Mouse (Mus musculus) midbrain, embryonic 15.5 days (tissue): ENCODE measurements at regions not wholly inside any gene's neighbourhood (a gene's known extent, or its start where the extent isn't known, plus 50 kb on each side); places are given as distances from the start of the nearest gene placed in this dataset.

Source experiments
- ATAC-seq: fragments of 200-750 bp; cut with Nextera tagmentation; replicated peaks from 2 replicates; pipeline ENCODE4 v1.8.0; 2017; ENCODE audit warnings: moderate TSS enrichment
- H3K27ac ChIP-seq: fragments of 300-500 bp; sonication (generic); 2 replicates; pipeline ENCODE4 v1.5.1; 2015; ENCODE audit warnings: mild to moderate bottlenecking, inconsistent platforms
- H3K27me3 ChIP-seq: fragments of 300-500 bp; sonication (generic); replicated peaks from 2 replicates; pipeline ENCODE4 v1.6.1; 2015; ENCODE audit warnings: inconsistent platforms
- H3K36me3 ChIP-seq: fragments of 300-500 bp; sonication (generic); replicated peaks from 2 replicates; pipeline ENCODE4 v1.6.1; 2015; ENCODE audit warnings: inconsistent platforms
- H3K4me1 ChIP-seq: fragments of 300-500 bp; sonication (generic); 2 replicates; pipeline ENCODE4 v1.6.1; 2015; ENCODE audit warnings: inconsistent platforms
- H3K4me2 ChIP-seq: fragments of 300-500 bp; sonication (generic); 2 replicates; pipeline ENCODE4 v1.6.1; 2015; ENCODE audit warnings: inconsistent platforms, mild to moderate bottlenecking, moderate library complexity
- H3K4me3 ChIP-seq: fragments of 300-500 bp; sonication (generic); 2 replicates; pipeline ENCODE4 v1.5.1; 2015; ENCODE audit warnings: mild to moderate bottlenecking, inconsistent platforms
- H3K9ac ChIP-seq: fragments of 300-500 bp; sonication (generic); 2 replicates; pipeline ENCODE4 v1.6.1; 2015; ENCODE audit warnings: mild to moderate bottlenecking, inconsistent platforms
- H3K9me3 ChIP-seq: fragments of 300-500 bp; sonication (generic); 2 replicates; pipeline ENCODE4 v1.6.1; 2016; ENCODE audit warnings: inconsistent platforms
- WGBS: fragments of 180-500 bp; shearing (Covaris S2); methylation state at CpG from one replicate; pipeline ENCODE4 v1.1.7; 2015; ENCODE audit warnings: mixed read lengths; 5-methylcytosine and 5-hydroxymethylcytosine counted together

DNA sequence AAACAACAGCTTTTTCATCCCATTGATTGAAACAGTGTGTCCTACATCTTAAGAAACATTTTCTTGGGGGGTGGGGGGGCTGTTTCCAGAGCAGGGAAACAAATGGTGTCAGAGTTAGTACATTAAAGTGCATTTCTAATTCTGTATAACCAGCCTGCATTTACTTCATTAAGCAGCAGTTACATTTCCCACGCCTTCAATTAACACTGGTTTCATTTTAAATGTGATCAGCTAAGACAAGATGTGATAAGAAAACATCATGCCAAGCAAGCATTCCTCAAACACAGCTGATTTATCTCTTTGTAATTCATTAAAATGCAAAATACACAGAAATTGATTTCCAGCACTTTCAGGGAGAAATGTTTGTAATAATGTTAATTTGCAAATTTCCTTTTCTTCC, 122.0 kb downstream of the Olfr1505 start:
- H3K36me3 ChIP-seq = no peaks in the 10 kb centered on the region
- no peak overlapping the region for H3K4me2 ChIP-seq
- WGBS = 44% methylated on average over 1 of the region's 1 CpGs
- no peaks in the 10 kb centered on the region for H3K9me3 ChIP-seq
- H3K9ac ChIP-seq = no peak overlapping the region
- peaks cover 9% of the 10 kb centered on the region for H3K4me1 ChIP-seq
- no peak for ATAC-seq
- H3K27ac ChIP-seq = no peak overlapping the region
- H3K27me3 ChIP-seq = no peaks in the 10 kb centered on the region
- H3K4me3 ChIP-seq = no peak overlapping the region

DNA sequence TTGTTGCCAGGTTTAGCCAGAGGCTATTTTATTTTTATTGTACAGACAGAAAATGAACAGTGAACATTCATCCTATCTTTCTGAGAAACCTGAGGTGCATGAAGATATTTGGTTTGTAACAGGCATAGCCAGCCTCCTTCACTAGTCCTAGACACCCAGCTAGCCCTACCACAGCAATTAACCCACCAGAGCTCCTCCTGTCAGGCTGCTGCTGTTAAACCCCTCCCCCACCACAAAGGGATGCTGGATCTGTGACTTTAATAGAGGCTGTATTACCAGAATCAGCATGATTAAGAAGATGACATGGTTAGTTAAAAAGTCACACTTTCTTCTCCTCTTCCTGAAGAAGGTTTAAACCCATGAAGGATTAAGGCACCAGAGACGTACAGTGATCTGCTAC, 122.5 kb downstream of the Olfr1505 start:
- no peaks in the 10 kb centered on the region for H3K36me3 ChIP-seq
- 29% methylated on average over 1 of the region's 1 CpGs for WGBS
- no peaks in the 10 kb centered on the region for H3K27me3 ChIP-seq
- H3K9me3 ChIP-seq = no peaks in the 10 kb centered on the region
- no peak overlapping the region for H3K9ac ChIP-seq
- 0 out of 2 replicates have a peak, but pooled peaks have one; percentile 30 for ATAC-seq
- no peak overlapping the region for H3K4me2 ChIP-seq
- peaks cover 9% of the 10 kb centered on the region for H3K4me1 ChIP-seq
- H3K4me3 ChIP-seq = no peak overlapping the region
- H3K27ac ChIP-seq = no peak overlapping the region

DNA sequence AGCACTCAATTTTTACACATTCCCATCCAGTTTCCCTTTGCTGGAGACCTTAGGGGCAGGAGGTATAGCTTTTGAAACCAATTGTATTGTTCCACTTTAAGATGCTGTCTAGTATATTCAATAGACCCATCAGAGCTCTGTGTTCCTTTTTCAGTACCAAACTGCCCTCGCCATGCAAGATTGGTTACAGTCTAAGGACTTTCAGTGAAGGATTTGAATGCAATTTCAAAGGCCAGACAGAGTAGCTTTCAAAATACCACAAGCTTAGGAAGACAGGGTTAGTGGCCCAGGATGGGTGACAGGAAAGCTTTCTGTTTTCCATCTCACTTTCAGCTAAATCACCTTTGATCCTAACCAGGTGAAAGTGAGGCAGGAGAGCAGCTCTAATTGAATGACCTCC, 123.4 kb downstream of the Olfr1505 start:
- Histone ChIP-seq H3K27ac (no peak overlapping the region), H3K9ac (no peak overlapping the region), H3K36me3 (no peaks in the 10 kb centered on the region), H3K9me3 (no peaks in the 10 kb centered on the region), H3K4me3 (no peak overlapping the region), H3K27me3 (no peaks in the 10 kb centered on the region), H3K4me1 (peaks cover 9% of the 10 kb centered on the region), H3K4me2 (no peak overlapping the region)
- ATAC-seq = no peak
- WGBS = 39% methylated on average over 1 of the region's 1 CpGs

DNA sequence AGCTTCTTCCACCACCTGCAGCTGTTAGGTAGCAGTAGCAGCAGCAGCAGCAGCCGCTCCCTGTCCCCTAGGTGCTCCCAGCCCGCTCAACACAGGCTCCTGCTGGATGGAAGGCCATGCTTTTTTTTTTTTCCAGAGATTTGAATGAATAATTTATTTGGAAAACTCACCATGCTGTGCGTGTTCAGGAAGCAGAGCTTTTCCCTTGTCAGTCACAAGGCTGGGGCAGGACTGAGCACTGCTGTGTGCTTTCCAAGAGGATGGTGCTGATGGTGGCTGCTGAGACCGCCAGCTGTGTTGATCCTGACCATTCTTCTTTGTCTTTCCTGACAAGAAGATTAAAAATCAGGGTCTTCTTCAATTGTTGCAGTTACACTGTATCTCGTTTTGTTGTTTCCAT, 129.4 kb downstream of the Olfr1505 start:
- Histone ChIP-seq H3K36me3 (no peaks in the 10 kb centered on the region), H3K4me1 (peaks cover 3% of the 10 kb centered on the region; the same call in 1 of the 2 replicates), H3K4me3 (no peak overlapping the region), H3K9ac (no peak overlapping the region), H3K9me3 (no peaks in the 10 kb centered on the region), H3K27me3 (no peaks in the 10 kb centered on the region), H3K4me2 (no peak overlapping the region), H3K27ac (no peak overlapping the region)
- peak; percentile 80 for ATAC-seq
- 20% methylated on average over 5 of the region's 5 CpGs for WGBS

DNA sequence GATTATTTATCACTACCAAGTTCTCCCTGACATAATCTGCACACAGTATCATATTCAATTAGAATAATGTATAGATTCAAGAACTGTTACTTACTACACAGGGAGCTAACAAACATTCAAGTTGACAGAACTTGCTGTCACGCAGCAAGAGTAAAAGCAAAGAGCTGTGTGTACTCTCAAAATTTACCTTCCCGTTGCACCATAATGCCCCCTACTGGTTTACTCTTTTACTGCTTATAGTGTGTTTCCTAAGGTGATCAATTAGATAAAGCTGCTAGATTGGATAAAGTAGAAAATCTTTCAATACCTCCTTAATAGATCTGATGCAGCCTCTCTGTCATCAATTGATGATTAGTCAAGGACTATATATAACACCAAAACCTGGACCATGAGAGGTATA, 132.1 kb downstream of the Olfr1505 start:
- Histone ChIP-seq H3K4me3 (no peak overlapping the region), H3K27me3 (no peaks in the 10 kb centered on the region), H3K27ac (no peak overlapping the region), H3K4me1 (peaks cover 3% of the 10 kb centered on the region; the same call in 1 of the 2 replicates), H3K9me3 (no peaks in the 10 kb centered on the region), H3K36me3 (no peaks in the 10 kb centered on the region), H3K4me2 (no peak overlapping the region), H3K9ac (no peak overlapping the region)
- no peak for ATAC-seq
- 49% methylated on average over 2 of the region's 2 CpGs for WGBS

DNA sequence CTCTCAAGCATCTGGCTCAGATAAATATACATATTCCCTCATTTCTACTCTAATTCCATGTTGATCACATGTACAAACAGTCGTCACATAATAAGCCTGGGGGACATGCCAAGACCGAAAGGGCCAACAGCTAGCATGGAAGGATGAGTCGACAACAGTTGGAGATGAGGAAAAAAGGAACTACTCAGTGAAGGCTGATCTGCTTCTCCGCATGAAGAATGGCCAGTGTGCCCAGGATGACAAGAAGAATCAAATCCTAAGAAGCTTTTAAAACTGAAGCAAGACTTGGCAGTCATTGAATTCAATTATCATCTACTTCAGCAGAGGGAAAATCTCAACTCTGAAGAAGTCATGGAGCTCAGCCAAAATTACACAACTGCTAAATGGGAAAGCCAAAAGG, 138.7 kb downstream of the Olfr1505 start:
- ATAC-seq = no peak
- 78% methylated on average over 4 of the region's 4 CpGs for WGBS
- Histone ChIP-seq H3K4me3 (no peak overlapping the region), H3K9me3 (no peaks in the 10 kb centered on the region), H3K27ac (no peak overlapping the region), H3K27me3 (no peaks in the 10 kb centered on the region), H3K4me1 (no peaks in the 10 kb centered on the region), H3K9ac (no peak overlapping the region), H3K4me2 (no peak overlapping the region), H3K36me3 (no peaks in the 10 kb centered on the region)

DNA sequence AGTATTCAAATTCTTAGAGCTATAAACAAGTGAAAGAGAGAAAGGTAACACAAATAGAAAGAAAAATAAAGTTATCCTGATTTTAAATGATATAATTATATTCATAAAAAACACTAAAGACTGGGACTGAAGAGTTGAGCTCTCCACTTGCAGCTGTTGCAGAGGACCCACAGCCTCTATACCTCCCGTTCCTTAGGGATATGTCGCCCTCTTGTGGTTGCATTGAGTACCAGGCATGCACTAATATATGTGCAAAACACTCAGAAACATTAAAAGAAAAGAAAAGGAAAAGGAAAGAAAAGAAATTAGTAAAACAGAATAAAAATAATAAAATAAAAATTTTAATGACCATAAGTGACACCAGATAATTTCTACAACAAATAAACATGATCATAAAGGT, 167.2 kb downstream of the Olfr1505 start:
- Histone ChIP-seq H3K4me2 (no peak overlapping the region), H3K27me3 (no peaks in the 10 kb centered on the region; the same call in 1 of the 2 replicates), H3K9ac (no peak overlapping the region), H3K4me3 (no peak overlapping the region), H3K36me3 (no peaks in the 10 kb centered on the region), H3K9me3 (0 out of 2 replicates have a peak, but pooled peaks cover 8% of the 10 kb centered on the region), H3K4me1 (no peaks in the 10 kb centered on the region), H3K27ac (no peak overlapping the region)
- WGBS = 14% methylated on average over 2 of the region's 2 CpGs
- no peak for ATAC-seq

DNA sequence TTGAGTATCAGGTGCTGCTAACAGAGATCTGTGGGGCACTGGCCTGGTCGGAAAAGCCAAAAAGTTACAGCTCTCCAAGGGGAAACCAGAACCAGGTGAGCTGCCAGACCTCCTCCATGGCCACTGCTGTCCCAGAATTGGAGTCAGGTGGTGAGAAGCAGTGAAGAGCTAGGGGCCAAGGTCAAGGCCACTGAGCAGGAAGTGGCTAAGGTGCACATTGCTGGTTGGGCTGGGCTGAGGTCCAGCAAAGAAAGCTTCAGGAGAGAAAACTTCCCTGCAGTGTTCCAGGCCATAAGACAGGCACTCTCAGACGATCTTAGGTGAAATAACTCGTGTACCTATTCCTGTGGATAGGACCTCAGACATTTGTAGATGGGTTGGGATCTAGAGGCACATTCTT, 171.4 kb downstream of the Olfr1505 start:
- 85% methylated on average over 3 of the region's 3 CpGs for WGBS
- no peak for ATAC-seq

DNA sequence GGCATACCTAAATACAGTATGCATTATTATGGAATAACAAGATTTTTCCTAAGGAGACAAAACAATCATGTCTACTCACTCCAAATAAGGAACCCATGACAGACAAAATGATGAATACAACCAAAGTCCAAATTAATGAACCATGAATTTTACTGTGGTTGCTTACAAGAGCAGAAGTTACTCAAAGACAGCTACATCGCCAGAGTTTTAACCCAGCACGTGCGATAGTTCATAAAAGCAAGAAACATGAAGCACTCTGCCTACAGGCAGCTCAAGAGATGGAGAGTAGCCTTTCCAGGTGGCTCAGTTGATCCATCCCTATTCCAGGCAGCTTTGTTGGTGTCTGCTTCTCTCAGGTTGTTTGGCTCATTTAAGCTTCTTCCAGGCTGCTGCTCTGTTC, 176.8 kb downstream of the Olfr1505 start:
- H3K27ac ChIP-seq = no peak overlapping the region
- WGBS = 95% methylated on average over 3 of the region's 3 CpGs

More for the DNA sequence above, 171.4 kb downstream of the Olfr1505 start:
- H3K9me3 ChIP-seq = 0 out of 2 replicates have a peak, but pooled peaks cover 8% of the 10 kb centered on the region
- no peak overlapping the region for H3K27ac ChIP-seq
- no peak overlapping the region for H3K9ac ChIP-seq
- H3K4me1 ChIP-seq = no peaks in the 10 kb centered on the region
- H3K4me3 ChIP-seq = no peak overlapping the region
- H3K27me3 ChIP-seq = no peaks in the 10 kb centered on the region; the same call in 1 of the 2 replicates
- no peak overlapping the region for H3K4me2 ChIP-seq
- H3K36me3 ChIP-seq = no peaks in the 10 kb centered on the region

DNA sequence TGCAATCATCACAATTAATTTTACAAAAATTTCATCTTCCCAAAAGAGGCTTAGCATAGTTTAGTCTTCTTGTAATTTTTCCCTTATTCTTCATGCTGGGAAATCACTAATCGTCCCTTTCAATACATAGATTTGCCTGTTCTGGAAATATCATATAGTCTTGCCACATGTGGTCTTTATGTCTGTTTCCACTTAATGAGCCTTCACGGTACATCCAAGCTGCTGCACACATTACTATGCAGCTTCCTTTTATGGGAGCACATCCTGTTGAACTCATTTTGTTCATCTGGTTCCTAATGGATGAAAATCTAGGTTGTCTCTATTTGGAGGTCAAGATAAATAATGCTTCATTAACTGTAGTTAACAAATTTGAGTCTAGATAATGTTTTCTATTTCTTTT, 180.9 kb downstream of the Olfr1505 start:
- H3K4me1 ChIP-seq = peaks cover 5% of the 10 kb centered on the region; the same call in 1 of the 2 replicates
- H3K27ac ChIP-seq = no peak overlapping the region
- H3K4me2 ChIP-seq = no peak overlapping the region
- 58% methylated on average over 2 of the region's 2 CpGs for WGBS
- H3K9ac ChIP-seq = no peak overlapping the region
- H3K36me3 ChIP-seq = no peaks in the 10 kb centered on the region
- no peak overlapping the region for H3K4me3 ChIP-seq
- H3K9me3 ChIP-seq = no peaks in the 10 kb centered on the region
- no peak for ATAC-seq
- H3K27me3 ChIP-seq = no peaks in the 10 kb centered on the region

More for the DNA sequence above, 176.8 kb downstream of the Olfr1505 start:
- no peak for ATAC-seq
- H3K9me3 ChIP-seq = no peaks in the 10 kb centered on the region
- no peaks in the 10 kb centered on the region for H3K36me3 ChIP-seq
- no peaks in the 10 kb centered on the region for H3K4me1 ChIP-seq
- H3K27me3 ChIP-seq = no peaks in the 10 kb centered on the region
- no peak overlapping the region for H3K4me2 ChIP-seq
- H3K4me3 ChIP-seq = no peak overlapping the region
- no peak overlapping the region for H3K9ac ChIP-seq

DNA sequence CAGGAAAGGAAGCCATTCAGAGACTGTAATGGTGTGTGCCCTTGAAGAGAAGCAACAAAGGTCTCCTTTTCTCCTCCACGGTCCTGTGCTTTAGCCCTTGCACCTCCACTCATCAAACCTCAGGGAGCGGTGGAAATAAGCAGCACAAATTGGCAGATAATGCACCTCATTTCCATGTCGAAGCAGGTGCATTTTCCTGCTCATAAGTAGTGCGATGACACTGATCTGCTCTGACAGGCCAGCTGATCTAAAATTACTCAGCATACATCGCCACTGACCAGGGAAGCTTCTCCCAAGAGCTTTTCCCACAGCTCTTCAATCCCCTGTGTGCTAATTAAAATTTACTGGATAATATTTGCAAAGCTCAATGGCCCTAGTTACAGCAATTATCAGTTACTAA, 182.9 kb downstream of the Olfr1505 start:
- ATAC-seq = peak; percentile 88
- H3K9ac ChIP-seq = no peak overlapping the region
- peak overlapping the region; percentile 6; the same call in 1 of the 2 replicates for H3K4me2 ChIP-seq

DNA sequence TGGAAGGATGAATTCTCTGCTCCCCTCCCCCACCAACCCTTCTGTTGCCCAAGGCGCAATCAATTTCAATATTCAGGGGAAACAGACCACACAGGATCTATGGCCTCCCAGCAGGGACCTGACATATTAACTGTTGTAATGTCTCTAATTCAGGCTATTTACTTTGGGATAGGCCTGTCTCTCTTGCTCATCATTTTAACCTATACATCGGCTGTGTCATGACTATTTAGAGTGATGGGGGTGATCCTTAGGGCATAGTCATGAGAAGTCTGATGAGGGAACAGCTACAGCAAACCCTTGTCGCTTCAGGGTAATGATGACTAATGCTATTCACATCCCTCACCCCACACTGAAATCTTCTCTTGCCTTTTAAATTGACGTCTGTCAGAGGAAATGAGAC, 195.8 kb downstream of the Olfr1505 start:
- Histone ChIP-seq H3K4me1 (no peaks in the 10 kb centered on the region), H3K36me3 (no peaks in the 10 kb centered on the region), H3K4me2 (no peak overlapping the region), H3K4me3 (no peak overlapping the region), H3K9ac (no peak overlapping the region), H3K9me3 (peaks cover 4% of the 10 kb centered on the region; the same call in 1 of the 2 replicates), H3K27me3 (no peaks in the 10 kb centered on the region), H3K27ac (no peak overlapping the region)
- peak; percentile 45; the same call in 1 of the 2 replicates for ATAC-seq
- 56% methylated on average over 4 of the region's 4 CpGs for WGBS

More for the DNA sequence above, 182.9 kb downstream of the Olfr1505 start:
- H3K27me3 ChIP-seq = 0 out of 2 replicates have a peak, but pooled peaks cover 3% of the 10 kb centered on the region
- H3K27ac ChIP-seq = no peak overlapping the region; the same call in 1 of the 2 replicates
- no peaks in the 10 kb centered on the region for H3K36me3 ChIP-seq
- WGBS = 28% methylated on average over 5 of the region's 5 CpGs
- H3K4me1 ChIP-seq = peaks cover 5% of the 10 kb centered on the region; the same call in 1 of the 2 replicates
- no peaks in the 10 kb centered on the region for H3K9me3 ChIP-seq
- no peak overlapping the region for H3K4me3 ChIP-seq

DNA sequence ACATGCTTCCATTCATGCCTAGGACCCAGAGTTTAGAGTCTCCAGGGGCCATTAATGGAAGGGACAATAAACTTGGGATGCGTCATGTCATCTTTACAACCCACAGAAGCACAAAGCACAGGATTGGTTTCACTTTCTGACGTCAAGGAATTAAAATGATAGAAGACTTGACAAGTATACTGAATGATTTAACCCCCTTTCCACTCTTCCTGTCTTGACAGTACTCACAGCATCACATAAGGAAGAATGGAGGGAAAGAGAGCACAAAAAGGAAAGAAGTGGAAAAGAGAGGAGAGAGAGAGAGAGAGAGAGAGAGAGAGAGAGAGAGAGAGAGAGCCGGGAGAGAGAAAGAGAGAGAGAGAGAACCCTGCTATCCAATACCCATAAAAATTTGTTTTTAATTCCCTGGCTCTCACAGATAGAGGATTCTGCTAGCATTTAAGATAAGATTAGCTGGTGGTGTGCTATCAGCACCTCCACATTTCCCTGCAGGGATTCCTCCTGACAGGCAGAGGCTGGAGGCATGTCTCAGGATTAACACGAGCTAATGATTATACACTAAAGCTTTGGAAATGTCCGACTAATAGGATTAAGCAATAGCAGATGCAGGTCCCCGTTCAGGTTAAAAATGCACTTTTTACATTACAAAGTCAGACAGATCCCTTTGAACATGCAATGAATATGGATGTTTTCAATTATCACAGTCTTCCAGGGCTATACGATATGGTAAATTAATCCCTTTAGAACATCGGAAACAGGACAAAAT, 210.2 kb downstream of the Olfr1505 start:
- H3K4me1 ChIP-seq = peaks cover 22% of the 10 kb centered on the region
- H3K27me3 ChIP-seq = peaks cover 48% of the 10 kb centered on the region
- H3K27ac ChIP-seq = 0 out of 2 replicates have a peak overlapping the region, but pooled peaks have one; percentile 2
- H3K4me3 ChIP-seq = no peak overlapping the region
- peak overlapping the region; percentile 17 for H3K4me2 ChIP-seq
- whole genome bisulfite sequencing = 6% methylated on average over 8 of the region's 8 CpGs
- H3K9ac ChIP-seq = no peak overlapping the region
- H3K36me3 ChIP-seq = no peaks in the 10 kb centered on the region
- peak; percentile 94 for ATAC-seq
- no peaks in the 10 kb centered on the region for H3K9me3 ChIP-seq
